Mouse (Mus musculus) kidney, postnatal 14 days (tissue): ENCODE data around the gene Sval2.

Source experiments
- DNase-seq: peaks from one replicate; pipeline ENCODE4 v3.0.0; 2022; ENCODE audit warnings: mixed read lengths

The Sval2 gene

GRCm38 (mm10) chr6:41852689-41853088 lies at the start of gene Sval2:
Gene Sval2 (plus strand): TSS chr6:41852989.
- no peak for DNase-seq

- no peak for DNase-seq
These were observed 28.7 kb upstream of the Sval2 start for GRCm38 (mm10) chr6:41824086-41824485.

GRCm38 (mm10) chr6:41829516-41829915 lies 23.3 kb upstream of the Sval2 start:
- DNase-seq: no peak

GRCm38 (mm10) chr6:41847235-41847634 lies 5.6 kb upstream of the Sval2 start, which contains the start of gene Pip:
Gene Pip (plus strand): TSS chr6:41847535.
- DNase-seq: no peak

DNA sequence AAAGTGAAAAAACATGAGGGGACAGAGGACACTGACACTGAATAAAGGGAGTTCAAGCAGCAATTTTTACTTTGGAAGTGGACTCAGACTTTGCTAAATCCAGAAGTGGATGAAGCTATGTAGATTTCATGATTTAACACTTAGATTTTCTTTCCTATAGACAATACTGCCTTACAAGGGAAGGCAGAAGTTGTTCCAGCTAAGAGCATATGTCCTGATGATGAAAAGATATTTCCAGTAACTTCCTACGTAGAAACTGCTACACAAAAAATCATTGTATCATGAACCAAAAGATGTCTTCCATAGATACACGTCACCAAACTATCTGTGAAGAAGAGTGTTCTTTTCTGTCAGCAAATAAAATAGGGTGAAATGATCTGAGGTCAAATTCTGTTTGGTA lies 11.2 kb downstream of the Sval2 start:
- no peak for DNase-seq

GRCm38 (mm10) chr6:41911625-41912024 lies 58.8 kb downstream of the Sval2 start:
- DNase-seq: no peak
